Mouse (Mus musculus) kidney, adult 2 months (tissue): ENCODE results near the gene Ptprd.
"Not testable (repeated sequence)": the region's sequence is repeated elsewhere in the genome, so short reads cannot be mapped to it uniquely, and the experiment has no call there.

Source experiments
- CTCF ChIP-seq: fragments of 200-500 bp; conservative IDR thresholded peaks from 2 replicates; pipeline ENCODE4 v1.5.1; 2011; ENCODE audit warnings: low read depth, mild to moderate bottlenecking, control low read depth, low read length, moderate library complexity, mixed read lengths; ENCODE audit not compliant: insufficient read depth, insufficient read length
- POLR2A ChIP-seq: fragments of 200-500 bp; IDR thresholded peaks from one replicate; pipeline ENCODE4 v1.6.1; 2011; ENCODE audit warnings: low read depth, low read length, control low read depth

DNA sequence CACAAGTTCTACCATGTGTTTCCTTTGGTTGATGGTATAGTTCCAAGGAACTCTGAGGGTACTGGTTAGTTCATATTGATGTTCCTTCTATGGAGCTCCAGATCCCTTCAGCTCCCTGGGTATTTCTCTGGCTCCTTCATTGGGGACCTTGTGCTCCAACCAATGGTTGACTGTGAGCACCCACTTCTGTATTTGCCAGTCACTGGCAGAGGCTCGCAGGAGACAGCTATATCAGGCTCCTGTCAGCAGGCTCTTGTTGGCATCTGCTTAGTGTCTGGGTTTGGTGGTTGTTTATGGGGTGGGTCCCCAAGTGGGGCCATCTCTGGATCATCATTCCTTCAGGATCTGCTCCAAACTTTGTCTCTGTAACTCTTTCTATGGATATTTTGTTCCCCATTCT is 414.4 kb downstream of the Ptprd start:
- TF ChIP-seq CTCF, POLR2A: not testable (repeated sequence)
